Mouse (Mus musculus) liver, adult 2 months (tissue): ENCODE measurements at regions not wholly inside any gene's neighbourhood (a gene's known extent, or its start where the extent isn't known, plus 50 kb on each side); places are given as distances from the start of the nearest gene placed in this dataset.

Experiments
- DNase-seq: peaks from one replicate; pipeline ENCODE4 v3.0.0-alpha.2; 2011; ENCODE audit warnings: low read depth, low spot score; ENCODE audit errors: extremely low read depth
- H3K27ac ChIP-seq: fragments of 200-500 bp; replicated peaks from 2 replicates; pipeline ENCODE4 v1.5.1; 2012; ENCODE audit warnings: low read depth, mild to moderate bottlenecking, control low read depth, inconsistent platforms, low read length; ENCODE audit not compliant: insufficient read depth
- H3K27me3 ChIP-seq: fragments of 200-500 bp; 2 replicates; pipeline ENCODE4 v1.6.1; 2012; ENCODE audit warnings: mild to moderate bottlenecking, moderate library complexity, low read length, inconsistent platforms; ENCODE audit not compliant: control insufficient read depth, insufficient read depth
- H3K36me3 ChIP-seq: fragments of 200-500 bp; 2 replicates; pipeline ENCODE4 v1.6.1; 2012; ENCODE audit warnings: low read length, inconsistent platforms; ENCODE audit not compliant: control insufficient read depth, insufficient read depth
- H3K4me1 ChIP-seq: fragments of 200-500 bp; 2 replicates; pipeline ENCODE4 v1.6.1; 2011; ENCODE audit warnings: low read length; ENCODE audit not compliant: control insufficient read depth, insufficient read depth
- H3K4me3 ChIP-seq: fragments of 200-500 bp; 2 replicates; pipeline ENCODE4 v1.5.1; 2011; ENCODE audit warnings: low read depth, mild to moderate bottlenecking, control low read depth, low read length, moderate library complexity; ENCODE audit not compliant: insufficient read depth
- H3K79me2 ChIP-seq: fragments of 200-500 bp; 2 replicates; pipeline ENCODE4 v1.6.1; 2012; ENCODE audit warnings: inconsistent platforms, mild to moderate bottlenecking, low read length, moderate library complexity; ENCODE audit not compliant: control insufficient read depth, insufficient read depth
- H3K9ac ChIP-seq: fragments of 200-500 bp; 2 replicates; pipeline ENCODE4 v1.6.1; 2012; ENCODE audit warnings: low read depth, mild to moderate bottlenecking, control low read depth, inconsistent platforms, low read length
- CTCF ChIP-seq: fragments of 200-500 bp; IDR thresholded peaks from 2 replicates; pipeline ENCODE4 v1.5.1; 2011; ENCODE audit warnings: low read depth, low read length, control low read depth
- POLR2A ChIP-seq: fragments of 200-500 bp; IDR thresholded peaks from 2 replicates; pipeline ENCODE4 v1.6.1; 2011; ENCODE audit warnings: low read length, control low read depth; ENCODE audit not compliant: insufficient read depth; ENCODE audit errors: extremely low read depth
- WGBS: fragments of 180-500 bp; shearing (Covaris S2); methylation state at CpG from one replicate; pipeline ENCODE4 v1.1.7; 2018; 5-methylcytosine and 5-hydroxymethylcytosine counted together

- TF ChIP-seq CTCF, result no peak
- no peak for TF ChIP-seq POLR2A
- no peak overlapping the region for H3K4me3 ChIP-seq
- 41% methylated on average over 4 of the region's 4 CpGs for WGBS
- H3K27ac ChIP-seq, result no peak overlapping the region
- H3K4me1 ChIP-seq, result no peaks in the 10 kb centered on the region
- H3K27me3 ChIP-seq, result no peaks in the 10 kb centered on the region
- H3K36me3 ChIP-seq, result no peaks in the 10 kb centered on the region
- no peak overlapping the region for H3K9ac ChIP-seq
- no peak for DNase-seq
- no peaks in the 10 kb centered on the region for H3K79me2 ChIP-seq
Observed at GRCm38 (mm10) chr12:26631111-26631794, 162.2 kb downstream of the Cmpk2 start.

- 81% methylated on average over 12 of the region's 12 CpGs for WGBS
- no peaks in the 10 kb centered on the region for H3K79me2 ChIP-seq
- no peaks in the 10 kb centered on the region for H3K36me3 ChIP-seq
- H3K4me1 ChIP-seq, result no peaks in the 10 kb centered on the region
- H3K4me3 ChIP-seq, result no peak overlapping the region
- no peak overlapping the region for H3K27ac ChIP-seq
- DNase-seq, result no peak
- H3K9ac ChIP-seq, result no peak overlapping the region
- H3K27me3 ChIP-seq, result no peaks in the 10 kb centered on the region
- no peak for TF ChIP-seq POLR2A
- no peak for TF ChIP-seq CTCF
Observed at GRCm38 (mm10) chr12:26621135-26621932, 152.3 kb downstream of the Cmpk2 start.

GRCm38 (mm10) chr12:26620501-26621134 lies 151.6 kb downstream of the Cmpk2 start:
- H3K9ac ChIP-seq, result no peak overlapping the region
- H3K4me3 ChIP-seq, result no peak overlapping the region
- H3K36me3 ChIP-seq, result no peaks in the 10 kb centered on the region
- no peak for DNase-seq
- no peaks in the 10 kb centered on the region for H3K79me2 ChIP-seq
- H3K27ac ChIP-seq, result no peak overlapping the region
- WGBS, result 80% methylated on average over 8 of the region's 8 CpGs
- TF ChIP-seq POLR2A, result no peak
- TF ChIP-seq CTCF, result no peak
- no peaks in the 10 kb centered on the region for H3K4me1 ChIP-seq
- H3K27me3 ChIP-seq, result no peaks in the 10 kb centered on the region

GRCm38 (mm10) chr12:26617969-26618368 lies 149.0 kb downstream of the Cmpk2 start:
- 94% methylated on average over 3 of the region's 3 CpGs for WGBS
- Histone ChIP-seq H3K4me1 (no peaks in the 10 kb centered on the region), H3K4me3 (no peak overlapping the region), H3K27ac (no peak overlapping the region), H3K27me3 (no peaks in the 10 kb centered on the region), H3K36me3 (no peaks in the 10 kb centered on the region), H3K9ac (no peak overlapping the region), H3K79me2 (no peaks in the 10 kb centered on the region)
- no peak for DNase-seq
- TF ChIP-seq CTCF (no peak), POLR2A (no peak)

- TF ChIP-seq CTCF (no peak), POLR2A (no peak)
- no peaks in the 10 kb centered on the region for H3K4me1 ChIP-seq
- WGBS, result 87% methylated on average over 11 of the region's 11 CpGs
- DNase-seq, result no peak
- H3K4me3 ChIP-seq, result no peak overlapping the region
- no peak overlapping the region for H3K9ac ChIP-seq
- no peak overlapping the region for H3K27ac ChIP-seq
- H3K79me2 ChIP-seq, result no peaks in the 10 kb centered on the region
- H3K36me3 ChIP-seq, result no peaks in the 10 kb centered on the region
- H3K27me3 ChIP-seq, result no peaks in the 10 kb centered on the region
Observed at GRCm38 (mm10) chr12:26613086-26613705, 144.2 kb downstream of the Cmpk2 start.
